Mouse (Mus musculus): ENCODE data around the gene Rag1.
A peak's percentile ranks its signal among the peaks of the same experiment; 100 is the strongest.

The Rag1 gene

DNA sequence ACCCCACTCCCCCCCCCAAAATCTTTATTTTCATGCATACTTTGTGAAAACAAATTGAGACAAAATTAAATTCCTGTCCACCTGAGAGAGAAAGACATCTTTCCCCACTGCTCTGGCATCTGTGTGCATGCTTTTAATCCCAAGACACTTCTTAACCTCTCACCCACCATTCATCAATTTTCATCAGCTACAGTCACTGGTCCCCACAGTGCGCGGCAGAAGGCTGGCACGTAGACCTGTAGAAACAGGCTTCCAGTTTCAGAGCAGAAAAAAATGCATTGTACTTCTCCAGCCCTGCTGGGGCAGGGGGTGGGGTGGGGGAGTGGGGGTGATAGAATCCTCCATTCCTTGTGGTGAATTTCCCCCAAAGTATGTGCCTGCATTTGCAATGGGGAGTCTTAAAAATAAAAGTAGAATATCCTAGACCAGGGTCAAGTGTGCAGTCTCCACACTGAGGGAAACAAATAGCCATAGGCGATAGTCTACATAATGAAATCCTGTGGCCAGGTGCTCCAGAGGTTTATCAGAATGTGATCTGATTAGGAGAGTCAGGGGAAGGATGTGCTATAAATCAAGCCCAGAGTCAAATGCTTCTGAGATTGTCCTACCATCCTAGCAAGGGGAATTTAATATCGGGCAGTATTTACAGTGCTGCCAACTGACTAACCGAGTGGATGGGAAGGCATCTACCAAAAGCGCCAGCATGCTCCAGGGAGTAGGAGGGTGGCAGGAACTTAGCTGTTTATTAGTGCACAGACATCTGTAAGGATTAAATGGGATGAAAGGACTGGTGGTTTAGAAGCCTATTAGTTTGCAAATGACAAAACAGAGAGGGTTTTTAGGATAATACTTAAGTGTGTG is 10.1 kb downstream of the Rag1 start:
- no peak for DNase-seq (ENCODE audit: low read depth, low spot score)

DNA sequence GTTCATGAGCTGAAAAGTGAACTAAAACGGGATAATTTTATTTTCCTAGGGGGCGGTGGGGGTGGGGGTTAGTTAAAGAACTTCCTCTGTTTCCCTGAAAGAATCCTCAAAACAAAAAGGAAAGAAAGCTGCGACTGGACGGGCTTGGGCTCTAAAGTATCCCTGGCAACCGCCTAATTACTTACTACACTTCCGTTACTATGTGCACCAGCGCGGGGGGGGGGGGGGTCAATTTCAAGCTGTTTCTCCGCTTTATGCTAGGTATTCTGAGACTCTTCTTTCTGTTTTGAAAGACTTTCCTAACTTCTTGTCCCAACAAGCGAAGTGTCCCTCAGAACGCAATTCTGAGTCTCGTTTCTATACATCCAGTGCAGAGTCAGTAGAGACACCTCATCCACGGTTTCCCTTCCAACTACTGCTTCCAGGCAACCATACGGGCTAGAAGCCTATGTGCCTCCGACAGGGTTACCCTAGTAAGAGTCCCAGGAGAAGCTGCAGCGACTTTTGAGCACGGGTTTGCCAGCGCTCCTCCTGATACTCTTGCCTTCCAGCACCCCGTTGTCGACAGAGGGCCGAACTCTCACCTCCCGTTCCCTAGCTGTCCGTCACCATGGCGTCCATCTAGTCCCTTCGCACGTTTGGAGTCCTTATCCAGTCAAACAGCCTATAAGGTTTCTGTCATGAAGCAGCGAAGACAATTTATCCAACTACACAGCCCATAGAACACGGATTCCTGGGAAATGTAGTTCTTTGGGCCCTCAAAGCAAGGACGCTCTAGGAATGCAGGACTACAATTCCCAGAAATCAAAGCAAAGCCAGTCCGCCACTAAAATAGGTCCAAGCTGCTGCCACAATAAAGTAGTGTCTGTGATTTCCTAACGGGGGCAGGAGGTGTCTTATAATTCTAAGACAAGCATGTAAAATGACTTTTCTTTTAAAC is 20.7 kb downstream of the Rag1 start:
- peak; percentile 92 for DNase-seq (ENCODE audit: low read depth, low spot score)

DNA sequence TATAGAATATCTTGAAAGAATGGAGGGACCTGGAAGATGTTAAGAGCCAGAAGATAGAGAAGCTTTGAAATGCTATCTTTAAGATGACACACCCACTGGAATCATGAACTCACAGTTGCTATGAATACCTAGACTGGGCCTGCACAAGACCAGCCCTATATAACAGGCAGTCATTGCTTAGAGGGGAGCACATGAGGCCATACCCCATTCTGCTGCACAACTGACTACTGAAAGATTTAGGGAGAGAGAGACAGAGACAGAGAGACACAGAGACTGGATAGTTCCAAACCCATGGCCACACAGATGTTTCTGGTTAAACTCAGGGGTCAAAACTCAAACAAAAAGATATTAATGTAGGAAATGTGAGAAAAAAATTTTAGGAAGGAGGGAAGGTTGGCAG is 22.1 kb downstream of the Rag1 start:
- no peak for DNase-seq (ENCODE audit: low read depth, low spot score)

DNA sequence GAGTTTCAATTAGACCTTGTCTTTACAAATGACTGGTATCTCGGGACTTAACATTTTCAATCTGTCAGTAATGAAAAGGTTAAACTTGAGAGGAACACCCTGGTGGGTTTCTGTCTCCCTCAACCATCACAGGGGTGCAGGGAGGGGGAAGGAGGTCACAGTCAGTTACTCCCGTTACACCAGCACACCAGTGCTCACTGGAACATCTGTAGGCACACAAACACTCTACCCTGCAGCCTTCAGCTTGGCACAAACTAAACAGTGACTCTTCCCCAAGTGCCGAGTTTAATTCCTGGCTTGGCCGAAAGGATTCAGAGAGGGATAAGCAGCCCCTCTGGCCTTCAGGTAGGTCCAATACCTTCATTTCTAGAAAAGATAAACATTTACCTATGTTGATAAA is 24.8 kb downstream of the Rag1 start, which contains the start of gene Rag2:
Gene Rag2 (plus strand): TSS at position 193 of the 400 bp plus-strand sequence.
- DNase-seq (ENCODE audit: low read depth, low spot score): no peak

DNA sequence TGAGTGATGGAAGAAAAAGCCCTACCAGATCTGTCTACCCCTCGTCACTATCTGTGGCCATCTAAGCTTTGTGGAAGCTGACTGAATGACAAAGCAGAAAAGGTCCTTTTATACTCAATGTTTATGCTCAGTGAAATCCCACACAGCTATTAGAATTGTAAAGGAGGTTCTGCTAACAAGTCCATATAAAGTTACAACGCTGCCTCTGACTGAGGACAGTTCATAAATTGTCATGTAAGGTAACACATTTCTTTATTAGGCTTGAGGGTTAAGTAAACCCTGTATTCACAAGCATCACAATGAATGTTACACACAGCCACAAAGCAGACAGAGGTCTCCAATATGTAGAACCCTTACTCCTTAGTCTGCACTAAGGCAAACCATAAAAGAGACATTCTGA is 25.3 kb downstream of the Rag1 start:
- no peak for DNase-seq (ENCODE audit: low read depth, low spot score)

DNA sequence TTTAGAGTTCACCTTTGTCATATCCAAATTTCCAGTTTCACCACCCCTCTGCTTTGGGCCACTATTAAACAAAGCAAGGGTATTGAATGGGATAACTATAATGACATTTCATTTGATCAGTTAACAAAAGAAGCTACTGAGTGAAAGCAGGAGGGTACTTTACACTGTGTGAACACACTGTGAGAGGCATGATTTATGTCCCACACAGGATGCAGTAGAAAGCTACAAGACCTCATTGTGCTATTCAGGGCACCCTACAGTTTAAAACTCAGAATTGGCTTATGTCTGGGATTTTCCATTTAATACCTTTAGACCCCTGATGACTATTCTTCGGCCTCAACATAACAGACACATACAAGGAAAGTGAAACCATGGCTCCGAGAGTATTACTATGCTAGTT is 26.3 kb downstream of the Rag1 start:
- no peak for DNase-seq (ENCODE audit: low read depth, low spot score)

DNA sequence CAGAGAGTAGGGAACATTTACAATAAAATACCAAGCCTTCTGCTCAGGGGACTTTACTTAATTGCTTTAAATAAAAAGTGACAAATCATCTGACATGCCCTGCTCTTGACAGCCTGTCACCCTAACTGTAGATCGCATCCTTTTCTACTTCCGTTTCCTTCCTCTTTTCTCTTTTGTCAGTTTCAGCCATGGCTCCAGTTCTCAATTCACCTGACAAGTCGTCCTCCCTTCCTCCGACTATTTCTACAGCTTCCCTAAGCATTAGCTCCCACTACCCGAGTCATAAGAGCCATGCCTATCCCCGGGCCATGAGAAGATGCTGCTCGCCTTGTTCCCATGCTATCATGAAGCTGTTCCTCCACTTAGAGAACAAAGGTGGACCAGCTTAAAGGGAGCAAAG is 27.7 kb downstream of the Rag1 start:
- no peak for DNase-seq (ENCODE audit: low read depth, low spot score)

DNA sequence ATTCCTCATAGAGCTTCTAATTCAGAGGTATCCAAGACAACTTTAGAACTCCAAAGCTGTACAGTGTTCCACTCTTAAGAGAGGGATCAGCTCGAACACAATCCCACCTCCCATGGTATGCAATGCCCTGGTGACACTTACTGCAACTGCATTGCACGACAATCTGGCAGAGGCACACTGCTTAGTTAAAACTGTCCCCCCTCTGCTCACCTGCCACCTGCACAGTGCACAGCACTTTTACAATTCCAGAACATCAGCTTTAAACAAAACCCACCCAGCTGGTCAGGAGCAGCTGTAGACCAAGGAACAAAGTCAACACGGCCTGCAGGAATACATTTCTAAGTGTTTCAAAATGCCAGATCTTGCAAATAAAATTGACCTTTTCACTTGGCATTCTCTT is 28.4 kb downstream of the Rag1 start:
- DNase-seq (ENCODE audit: low read depth, low spot score): no peak

DNA sequence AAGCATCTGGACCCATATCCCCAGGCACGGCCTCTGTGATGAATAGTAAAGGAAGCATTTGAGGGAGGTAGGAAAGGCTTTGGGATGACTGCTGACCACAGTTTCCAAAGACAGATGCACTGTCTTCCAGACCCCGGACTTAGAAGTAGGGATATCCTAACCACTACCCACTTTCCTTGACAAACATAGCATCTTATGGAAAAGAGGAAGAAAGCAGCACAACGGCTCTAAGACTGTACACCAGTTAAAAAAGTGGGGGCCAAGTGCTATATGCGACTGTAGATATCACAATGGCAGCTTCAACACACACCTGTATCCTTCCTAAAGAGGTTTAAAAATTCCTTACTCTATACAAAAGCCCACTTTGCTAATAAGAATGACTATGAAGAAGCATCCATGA is 30.9 kb downstream of the Rag1 start:
- no peak for DNase-seq (ENCODE audit: low read depth, low spot score)

DNA sequence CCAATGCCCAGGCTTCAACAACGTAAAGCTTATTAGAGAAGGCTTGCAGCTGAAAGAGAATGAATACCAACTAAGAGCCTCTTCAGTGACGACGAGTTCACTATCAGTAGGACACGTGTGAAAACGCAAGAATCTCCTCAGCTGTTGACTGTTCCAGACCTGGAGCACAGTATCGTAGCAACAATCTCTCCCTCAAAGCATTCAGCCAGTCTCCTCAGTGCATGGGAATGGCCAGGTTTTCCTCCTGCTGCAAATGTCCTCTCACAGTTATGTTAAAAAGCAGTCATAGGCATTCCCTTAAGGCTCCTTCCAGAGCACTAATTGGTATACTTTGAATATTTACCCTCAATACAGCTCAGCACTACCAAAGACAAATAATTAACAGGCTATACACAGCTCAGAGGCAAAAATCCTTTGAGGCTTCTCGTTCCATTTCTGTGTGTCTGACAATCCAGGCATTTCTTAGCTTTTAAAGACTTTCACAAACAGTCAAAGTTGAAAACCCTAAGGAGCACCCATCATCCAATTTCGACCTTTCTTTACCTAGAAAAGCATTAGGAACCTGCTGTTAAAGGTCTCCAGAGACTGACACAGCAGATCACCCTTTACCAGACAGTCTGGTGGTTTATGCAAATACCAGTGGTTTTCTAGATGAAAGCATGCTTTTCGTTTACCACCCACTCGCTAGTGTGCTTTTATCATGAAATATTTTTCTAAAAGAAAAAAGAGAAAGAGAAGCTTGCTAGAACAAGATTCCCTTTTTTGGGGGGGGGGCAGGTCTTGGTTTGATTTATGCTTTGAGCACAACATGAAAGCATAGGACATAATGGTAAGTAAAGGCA is 33.6 kb downstream of the Rag1 start:
- no peak for DNase-seq (ENCODE audit: low read depth, low spot score)

DNA sequence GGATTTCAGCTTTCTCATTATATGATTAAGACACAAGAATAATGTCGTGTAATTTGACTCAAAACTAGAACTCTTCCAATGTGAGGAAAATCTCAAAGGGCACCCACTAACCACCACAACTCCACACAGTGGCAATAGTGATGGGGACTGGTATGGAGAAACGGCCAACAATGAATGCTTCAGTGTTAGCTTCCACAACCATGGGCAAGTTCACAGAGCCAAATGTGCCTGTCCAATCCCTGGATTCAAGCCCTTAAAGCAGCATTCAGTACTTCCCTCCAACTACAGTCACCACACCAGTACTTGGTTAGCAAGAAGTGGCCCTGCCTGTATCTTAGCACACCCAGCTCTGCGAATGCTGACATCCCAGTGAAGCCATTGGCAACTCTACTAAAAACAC is 38.4 kb downstream of the Rag1 start:
- DNase-seq (ENCODE audit: low read depth, low spot score): no peak

DNA sequence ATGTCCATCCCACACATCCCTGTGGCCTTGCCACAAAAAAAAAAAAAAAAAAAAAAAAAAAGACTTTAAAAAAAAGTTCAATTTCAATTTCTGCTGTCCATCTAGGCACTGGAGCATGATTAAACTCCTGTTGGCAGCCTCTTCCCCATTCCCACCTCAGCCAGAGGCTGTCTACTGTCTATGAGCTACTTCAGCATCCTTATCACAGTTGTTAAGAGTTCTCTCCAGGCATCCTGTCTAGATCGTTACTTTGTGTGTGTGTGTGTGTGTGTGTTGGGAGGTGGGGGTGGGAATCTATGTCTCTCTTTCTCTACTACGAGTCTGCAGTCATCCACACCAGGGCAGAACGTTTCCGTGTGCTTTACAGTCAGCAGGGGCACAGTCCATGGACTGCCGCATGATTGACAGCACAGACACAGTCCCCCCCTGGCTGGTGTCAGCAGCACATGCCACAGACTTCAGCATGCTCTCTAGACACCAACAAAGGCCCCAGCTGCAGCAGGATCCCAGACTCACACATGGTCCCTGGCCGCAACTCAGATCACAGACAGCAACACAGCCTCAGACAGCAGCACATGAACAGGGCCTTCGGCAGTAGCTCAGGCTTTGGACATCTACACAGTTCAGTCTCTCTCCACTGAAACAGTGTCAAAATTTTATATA is 40.9 kb downstream of the Rag1 start:
- no peak for DNase-seq (ENCODE audit: low read depth, low spot score)

DNA sequence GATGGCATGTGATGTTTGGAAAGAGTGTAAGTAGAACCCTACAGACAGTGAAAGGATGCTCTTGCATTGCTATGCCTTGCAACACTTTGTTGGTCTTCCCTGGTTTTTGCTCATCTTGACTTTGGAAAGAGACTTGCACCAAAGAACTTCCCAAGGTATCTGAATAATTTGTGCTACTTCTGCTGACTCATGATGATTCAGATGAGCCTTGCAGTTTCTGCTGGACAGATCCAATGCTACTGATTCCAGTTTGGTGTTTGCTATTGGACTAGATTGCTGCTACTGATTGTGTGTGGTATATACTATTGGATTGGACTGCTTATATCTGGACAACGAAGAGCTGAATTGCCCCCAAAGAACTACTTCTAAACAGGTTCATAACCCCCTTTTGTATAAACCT is 46.2 kb downstream of the Rag1 start:
- peak; percentile 28 for DNase-seq (ENCODE audit: low read depth, low spot score)

DNA sequence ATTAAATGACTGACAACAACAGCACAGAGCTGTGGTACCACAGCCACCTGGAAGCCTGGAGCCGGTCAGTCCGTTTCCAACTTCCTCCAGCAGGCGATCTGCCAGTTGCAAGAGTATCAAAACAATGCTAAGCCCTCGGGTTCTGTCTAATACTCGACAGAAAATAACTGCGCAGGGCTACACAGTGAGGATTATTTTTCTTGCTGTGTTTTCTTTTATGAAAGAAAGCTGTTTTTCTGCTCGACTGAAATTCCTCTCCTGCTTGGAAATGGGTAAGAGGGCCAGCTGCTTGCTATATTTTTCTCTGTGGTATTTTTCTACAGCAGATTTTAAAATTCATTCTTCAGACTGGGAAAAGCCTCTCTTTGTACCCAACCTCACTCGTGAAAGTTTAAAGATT is 48.6 kb downstream of the Rag1 start:
- no peak for DNase-seq (ENCODE audit: low read depth, low spot score)

DNA sequence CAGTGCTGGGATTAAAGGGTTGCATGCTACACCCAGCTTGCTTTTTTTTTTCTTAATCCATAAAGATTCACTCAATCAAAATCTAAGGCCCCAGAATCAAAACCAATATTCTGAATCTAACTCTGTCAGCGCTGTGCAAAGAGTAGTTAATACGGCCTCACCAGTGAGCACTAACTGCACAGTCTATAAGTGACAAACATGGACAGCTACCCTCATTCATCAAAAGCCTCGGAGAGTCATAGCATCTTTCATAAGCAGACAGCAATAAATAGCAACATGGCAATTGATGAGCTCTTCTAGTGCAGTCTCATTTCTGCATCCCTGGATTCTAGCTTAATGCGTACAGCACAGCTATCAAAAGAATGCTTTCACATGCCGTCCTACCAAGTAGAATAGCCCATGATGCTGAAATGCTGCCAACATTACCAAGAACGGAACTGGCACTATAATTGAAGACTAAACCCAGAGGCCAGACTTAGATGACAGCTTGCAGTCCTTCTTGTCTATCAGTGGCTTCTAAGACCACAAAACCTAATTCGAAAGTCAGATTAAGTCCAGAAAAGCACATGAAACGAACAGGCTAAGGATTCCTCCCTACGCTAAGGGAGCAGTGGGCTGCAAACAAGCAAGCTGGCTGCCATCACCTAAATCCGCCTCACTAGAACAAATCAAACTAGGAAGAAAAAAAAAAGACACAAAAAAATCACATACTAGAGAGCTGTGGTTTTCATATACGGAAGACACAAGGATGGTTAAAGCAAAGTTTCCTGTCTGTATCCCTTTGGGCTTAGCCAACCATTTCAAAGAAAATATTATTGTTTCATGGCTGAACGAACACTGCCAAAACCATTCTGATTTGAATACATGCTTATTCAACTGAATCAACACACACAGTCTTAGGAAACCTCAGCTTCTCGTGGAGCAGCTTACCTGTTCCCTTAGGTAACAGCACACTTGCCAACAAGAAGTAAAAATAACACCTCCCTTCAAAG is 50.8 kb downstream of the Rag1 start:
- no peak for DNase-seq (ENCODE audit: low read depth, low spot score)

DNA sequence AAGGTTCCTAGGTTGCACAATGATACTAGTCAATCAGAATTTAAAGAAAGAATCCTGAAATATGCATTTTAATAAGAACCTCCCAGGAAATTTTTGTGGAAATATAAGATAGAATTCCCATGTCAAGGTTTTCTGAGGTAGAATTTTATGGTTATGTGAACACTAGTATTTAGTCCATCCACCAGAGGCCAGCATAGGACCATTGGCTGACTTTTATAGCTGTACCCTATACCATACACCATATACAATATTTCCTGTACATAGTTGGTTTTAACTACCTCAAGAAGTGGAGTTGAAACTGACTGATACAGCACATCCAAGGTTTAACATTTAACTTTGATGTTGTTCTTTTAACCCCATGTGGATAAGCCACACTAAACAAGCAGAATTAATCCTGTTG is 52.1 kb downstream of the Rag1 start:
- no peak for DNase-seq (ENCODE audit: low read depth, low spot score)

DNA sequence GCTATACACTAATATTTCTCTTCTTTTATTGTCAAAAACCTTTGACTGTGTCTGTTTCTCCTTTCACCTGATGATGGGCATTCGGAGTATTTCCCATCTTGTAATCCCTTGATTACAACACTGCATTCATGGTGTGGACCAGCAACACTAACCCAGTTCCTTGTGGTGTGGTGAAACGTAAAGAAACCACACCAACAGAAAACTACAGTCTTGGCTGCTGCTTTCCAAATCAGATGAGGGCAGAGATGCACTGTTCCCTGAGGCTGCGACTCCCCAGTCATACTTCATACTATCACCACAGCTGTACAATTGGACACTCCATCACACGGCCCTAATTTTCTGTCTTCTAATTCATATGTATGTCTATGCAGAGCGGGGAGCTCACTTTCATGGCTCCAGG is 54.6 kb downstream of the Rag1 start:
- no peak for DNase-seq (ENCODE audit: low read depth, low spot score)

DNA sequence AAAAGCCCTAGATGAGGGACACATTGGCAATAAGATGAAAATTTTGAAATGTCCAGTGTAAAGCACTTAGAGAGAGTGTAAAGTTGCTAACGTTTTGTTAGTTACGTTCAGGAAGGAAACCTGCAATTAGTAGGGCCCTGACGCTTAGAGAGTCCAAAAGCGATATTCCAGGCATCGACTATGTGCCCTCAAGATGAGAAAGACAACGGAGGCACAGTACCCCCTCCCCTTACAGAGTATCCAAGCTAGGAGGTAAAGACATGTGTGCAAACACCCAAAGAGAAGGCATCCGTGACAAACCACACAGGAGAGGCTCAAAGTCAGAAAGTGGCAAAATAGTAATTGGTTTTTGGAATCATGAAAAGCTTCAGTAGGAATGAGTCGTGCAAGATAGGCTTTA is 56.4 kb downstream of the Rag1 start:
- no peak for DNase-seq (ENCODE audit: low read depth, low spot score)

DNA sequence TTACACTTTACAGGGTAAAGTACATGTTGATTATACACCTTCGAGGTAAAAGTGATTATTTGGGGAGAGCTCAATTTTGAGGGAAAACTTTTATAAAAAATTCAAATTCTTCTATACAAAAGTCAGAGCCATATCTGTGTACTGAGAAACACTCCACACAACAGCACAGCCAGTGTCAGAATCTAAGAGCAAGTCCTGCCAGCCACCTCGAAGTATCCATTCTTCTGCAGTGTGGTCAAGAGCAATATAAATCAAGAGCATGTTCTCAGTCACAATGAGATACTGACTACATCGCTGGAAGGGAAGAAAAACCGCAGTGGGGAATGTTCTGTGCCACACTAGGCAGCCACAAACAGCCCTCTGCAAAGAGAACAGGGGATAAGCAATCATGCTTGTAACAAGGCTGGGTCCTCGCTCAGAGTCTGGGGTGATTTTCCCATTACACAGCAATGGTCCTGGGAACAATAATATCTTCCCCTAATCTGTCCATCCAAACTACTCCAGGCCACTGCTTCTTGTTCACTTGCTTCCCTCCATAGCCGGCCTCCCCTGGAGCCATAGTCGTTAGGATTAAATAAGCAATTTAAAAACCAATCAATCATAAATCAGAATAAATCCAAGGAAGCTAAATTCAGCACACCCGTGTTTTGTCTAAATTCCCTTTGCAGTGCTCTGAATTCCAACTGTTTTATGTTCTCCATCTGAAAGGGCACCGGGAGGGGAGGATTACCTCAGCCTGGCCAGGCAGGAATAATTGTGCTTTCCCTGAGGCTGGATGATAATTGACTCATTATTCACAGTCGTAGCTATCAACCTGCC is 57.1 kb downstream of the Rag1 start:
- no peak for DNase-seq (ENCODE audit: low read depth, low spot score)

All from ZHBTc4 (cell line).